Mouse (Mus musculus): ENCODE measurements around the gene Hprt.

Gene Hprt

GRCm38 (mm10) chrX:53041006-53041405 is 53.1 kb downstream of the Hprt start:
- DNase-seq (ENCODE audit: low read depth, low spot score): no peak

GRCm38 (mm10) chrX:53045187-53045903 is 57.4 kb downstream of the Hprt start:
- DNase-seq (ENCODE audit: low read depth, low spot score): no peak

GRCm38 (mm10) chrX:53046033-53046432 is 58.1 kb downstream of the Hprt start:
- no peak for DNase-seq (ENCODE audit: low read depth, low spot score)

GRCm38 (mm10) chrX:53046911-53047310 is 59.0 kb downstream of the Hprt start:
- DNase-seq (ENCODE audit: low read depth, low spot score): no peak

- no peak for DNase-seq (ENCODE audit: low read depth, low spot score)
These were observed 61.3 kb downstream of the Hprt start for GRCm38 (mm10) chrX:53049196-53049595.

- DNase-seq (ENCODE audit: low read depth, low spot score): no peak
These were observed 62.4 kb downstream of the Hprt start for GRCm38 (mm10) chrX:53050353-53050752.

GRCm38 (mm10) chrX:53052652-53053500 is 64.9 kb downstream of the Hprt start:
- DNase-seq (ENCODE audit: low read depth, low spot score): no peak

GRCm38 (mm10) chrX:53053885-53054284 is 65.9 kb downstream of the Hprt start:
- DNase-seq (ENCODE audit: low read depth, low spot score): no peak

GRCm38 (mm10) chrX:53055771-53056170 is 67.8 kb downstream of the Hprt start:
- DNase-seq (ENCODE audit: low read depth, low spot score): peak; percentile 2

GRCm38 (mm10) chrX:53056627-53057026 is 68.7 kb downstream of the Hprt start:
- DNase-seq (ENCODE audit: low read depth, low spot score): peak; percentile 25

GRCm38 (mm10) chrX:53057054-53057759 is 69.3 kb downstream of the Hprt start:
- peak; percentile 60 for DNase-seq (ENCODE audit: low read depth, low spot score)

- DNase-seq (ENCODE audit: low read depth, low spot score): peak; percentile 1
These were observed 69.8 kb downstream of the Hprt start for GRCm38 (mm10) chrX:53057760-53058090.

- DNase-seq (ENCODE audit: low read depth, low spot score): peak; percentile 6
These were observed 70.7 kb downstream of the Hprt start for GRCm38 (mm10) chrX:53058459-53059280.

GRCm38 (mm10) chrX:53059426-53060007 is 71.6 kb downstream of the Hprt start:
- no peak for DNase-seq (ENCODE audit: low read depth, low spot score)

- no peak for DNase-seq (ENCODE audit: low read depth, low spot score)
These were observed 76.5 kb downstream of the Hprt start for GRCm38 (mm10) chrX:53064406-53064805.
